Mouse (Mus musculus): ENCODE measurements at regions not wholly inside any gene's neighbourhood (a gene's known extent, or its start where the extent isn't known, plus 50 kb on each side); places are given as distances from the start of the nearest gene placed in this dataset.

DNA sequence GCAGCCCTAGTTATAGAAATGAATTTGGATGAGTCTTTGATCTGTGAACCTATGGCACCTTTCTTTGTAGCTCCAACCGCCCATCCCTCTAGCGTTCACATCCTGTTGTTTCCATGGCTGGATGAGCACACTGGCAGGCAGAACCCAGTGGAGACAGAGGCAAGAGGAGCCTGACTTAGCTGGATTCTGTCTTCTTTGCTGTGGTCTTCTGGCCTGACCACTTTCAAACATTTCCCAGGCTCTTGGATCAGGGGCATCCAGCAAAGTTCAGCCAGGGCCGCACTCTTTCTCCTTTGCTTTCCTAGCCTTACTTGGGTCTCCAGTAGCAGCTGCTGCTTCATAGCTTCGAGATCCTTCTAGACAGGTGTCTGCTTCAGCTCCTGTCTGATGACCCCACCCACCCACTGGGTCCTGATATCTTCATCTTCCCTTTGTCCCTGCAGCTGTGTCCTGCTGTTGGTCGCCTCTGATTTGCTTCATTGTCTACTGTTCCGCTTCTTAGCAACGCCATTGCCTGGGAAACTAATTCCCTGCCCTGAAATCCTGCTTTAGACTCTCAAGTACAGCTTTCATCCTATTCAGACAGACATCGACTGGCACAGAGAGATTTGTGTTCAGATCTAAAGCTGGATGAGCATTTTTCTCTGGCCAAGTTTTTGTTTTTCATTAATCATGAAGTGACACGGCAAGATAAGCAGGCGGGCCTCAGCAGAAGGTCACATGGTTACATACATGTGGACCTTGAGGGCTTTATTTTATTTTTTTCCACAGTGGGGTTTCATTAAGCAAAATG is 153.6 kb upstream of the Tnp1 start:
- Histone ChIP-seq H3K9ac (ENCODE audit: insufficient read depth, low read depth) (no peak overlapping the region), H3K4me1 (ENCODE audit: control insufficient read depth in 1 of 2, insufficient read depth in 2 of 2) (no peaks in the 10 kb centered on the region), H3K27ac (ENCODE audit: insufficient read depth, low read depth) (no peak overlapping the region), H3K4me2 (ENCODE audit: insufficient read depth, low read depth, poor library complexity, severe bottlenecking) (no peak overlapping the region), H3K4me3 (replicated peaks in 1 of 3; ENCODE audit: low read depth in 2 of 3, low read length in 2 of 3, poor library complexity in 1 of 3) (no peak overlapping the region), H3K36me3 (replicated peaks in 1 of 2; ENCODE audit: control insufficient read depth in 1 of 2, insufficient read depth in 1 of 2, low read length in 1 of 2) (no peaks in the 10 kb centered on the region), H3K79me2 (replicated peaks; ENCODE audit: control insufficient read depth, extremely low read depth, insufficient read depth, poor library complexity, severe bottlenecking) (no peaks in the 10 kb centered on the region), H3K9me3 (replicated peaks; ENCODE audit: low read length) (peaks cover 18% of the 10 kb centered on the region), H3K27me3 (replicated peaks) (peaks cover 62% of the 10 kb centered on the region)
- DNase-seq (ENCODE audit: extremely low read depth), result no peak
- TF ChIP-seq CHD2 (IDR thresholded peaks at IDR 0.05; ENCODE audit: low read length) (no peak), PAX5 (IDR thresholded peaks at IDR 0.05; ENCODE audit: low read length) (no peak), HCFC1 (IDR thresholded peaks at IDR 0.05; ENCODE audit: low read depth, low read length) (no peak), BHLHE40 (IDR thresholded peaks at IDR 0.05; ENCODE audit: low read depth, low read length) (no peak), SMC3 (IDR thresholded peaks at IDR 0.05; ENCODE audit: low read depth, low read length) (no peak), TBP (conservative IDR thresholded peaks at IDR 0.05; ENCODE audit: low read depth, low read length) (no peak), IRF4 (IDR thresholded peaks at IDR 0.05; ENCODE audit: low read depth, low read length) (no peak), CHD1 (IDR thresholded peaks at IDR 0.05; ENCODE audit: low read depth, low read length) (no peak), JUND (conservative IDR thresholded peaks at IDR 0.05; ENCODE audit: low read depth, low read length) (no peak), POLR2AphosphoS2 (IDR thresholded peaks at IDR 0.05; ENCODE audit: low read depth, low read length) (no peak), ZMIZ1 (IDR thresholded peaks at IDR 0.05; ENCODE audit: low read depth, low read length) (no peak), ETS1 (conservative IDR thresholded peaks at IDR 0.05; ENCODE audit: low read depth, low read length) (no peak), CTCF (conservative IDR thresholded peaks at IDR 0.05 in 1 of 2, IDR thresholded peaks at IDR 0.05 in 1 of 2; ENCODE audit: low read depth in 2 of 2, low read length in 2 of 2) (no peak), RAD21 (IDR thresholded peaks at IDR 0.05; ENCODE audit: low read depth, low read length) (no peak), USF1 (IDR thresholded peaks at IDR 0.05; ENCODE audit: low read depth, low read length) (no peak), KAT2A (IDR thresholded peaks at IDR 0.05; ENCODE audit: insufficient replicate concordance, low read length) (no peak), ZNF384 (IDR thresholded peaks at IDR 0.05; ENCODE audit: low read depth, low read length) (no peak), MXI1 (IDR thresholded peaks at IDR 0.05; ENCODE audit: low read depth, low read length) (no peak), E2F4 (IDR thresholded peaks at IDR 0.05; ENCODE audit: insufficient replicate concordance, low read depth, low read length) (no peak)
- dilution Hi-C loops (cut with MboI; ENCODE audit: extremely low pct_ligation_motif_present, extremely low pct_unique_long_range_greater_than_20kb, low sequenced_read_pairs), result no loop called here
- in situ Hi-C loops (cut with MboI; ENCODE audit: low pct_ligation_motif_present, low pct_unique_long_range_greater_than_20kb, low sequenced_read_pairs), result no loop called here

DNA sequence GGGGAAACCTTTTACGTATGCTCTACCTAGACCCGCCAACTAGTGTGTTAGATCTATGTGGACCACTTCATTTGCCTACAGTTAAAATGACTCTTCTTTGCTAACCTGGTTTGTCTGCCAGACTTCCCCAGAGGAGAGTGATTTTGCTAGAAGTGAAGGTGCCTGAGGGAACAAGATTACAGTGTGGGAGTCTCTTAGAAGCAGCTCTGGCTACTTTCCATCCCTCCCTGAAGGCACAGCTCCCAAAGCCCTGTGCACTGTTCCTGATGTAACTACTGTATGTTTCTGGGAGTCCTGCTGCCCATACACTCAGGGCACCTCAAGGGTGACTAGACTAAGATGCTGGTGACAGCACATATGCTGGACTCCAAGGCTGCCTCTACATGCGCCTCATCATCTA is 144.5 kb upstream of the Tnp1 start:
- Histone ChIP-seq H3K27me3 (replicated peaks) (peaks cover 70% of the 10 kb centered on the region), H3K4me2 (ENCODE audit: insufficient read depth, low read depth, poor library complexity, severe bottlenecking) (no peak overlapping the region), H3K9me3 (replicated peaks; ENCODE audit: low read length) (no peaks in the 10 kb centered on the region), H3K79me2 (replicated peaks; ENCODE audit: control insufficient read depth, extremely low read depth, insufficient read depth, poor library complexity, severe bottlenecking) (no peaks in the 10 kb centered on the region), H3K4me3 (replicated peaks in 1 of 3; ENCODE audit: low read depth in 2 of 3, low read length in 2 of 3, poor library complexity in 1 of 3) (no peak overlapping the region), H3K27ac (ENCODE audit: insufficient read depth, low read depth) (no peak overlapping the region), H3K36me3 (replicated peaks in 1 of 2; ENCODE audit: control insufficient read depth in 1 of 2, insufficient read depth in 1 of 2, low read length in 1 of 2) (no peaks in the 10 kb centered on the region), H3K9ac (ENCODE audit: insufficient read depth, low read depth) (no peak overlapping the region), H3K4me1 (ENCODE audit: control insufficient read depth in 1 of 2, insufficient read depth in 2 of 2) (no peaks in the 10 kb centered on the region)
- in situ Hi-C loops (cut with MboI; ENCODE audit: low pct_ligation_motif_present, low pct_unique_long_range_greater_than_20kb, low sequenced_read_pairs) (no loop called here), dilution Hi-C loops (cut with MboI; ENCODE audit: extremely low pct_ligation_motif_present, extremely low pct_unique_long_range_greater_than_20kb, low sequenced_read_pairs) (no loop called here)
- no peak for DNase-seq (ENCODE audit: extremely low read depth)
- TF ChIP-seq GABPA (IDR thresholded peaks at IDR 0.05; ENCODE audit: insufficient replicate concordance, low read depth, low read length) (no peak), ZMIZ1 (IDR thresholded peaks at IDR 0.05; ENCODE audit: low read depth, low read length) (no peak), CHD1 (IDR thresholded peaks at IDR 0.05; ENCODE audit: low read depth, low read length) (no peak), CTCF (conservative IDR thresholded peaks at IDR 0.05 in 1 of 2, IDR thresholded peaks at IDR 0.05 in 1 of 2; ENCODE audit: low read depth in 2 of 2, low read length in 2 of 2) (no peak), BHLHE40 (IDR thresholded peaks at IDR 0.05; ENCODE audit: low read depth, low read length) (no peak), TCF12 (IDR thresholded peaks at IDR 0.05; ENCODE audit: low read depth, low read length) (no peak), USF1 (IDR thresholded peaks at IDR 0.05; ENCODE audit: low read depth, low read length) (no peak), MEF2A (IDR thresholded peaks at IDR 0.05; ENCODE audit: borderline replicate concordance, low read depth, low read length) (no peak), POLR2AphosphoS2 (IDR thresholded peaks at IDR 0.05; ENCODE audit: low read depth, low read length) (no peak), NELFE (IDR thresholded peaks at IDR 0.05; ENCODE audit: low read depth, low read length) (no peak), MXI1 (IDR thresholded peaks at IDR 0.05; ENCODE audit: low read depth, low read length) (no peak), TBP (conservative IDR thresholded peaks at IDR 0.05; ENCODE audit: low read depth, low read length) (no peak)
